Comparison of ENCODE assay signal across 8 mouse cellular contexts in the genomic region with DNA sequence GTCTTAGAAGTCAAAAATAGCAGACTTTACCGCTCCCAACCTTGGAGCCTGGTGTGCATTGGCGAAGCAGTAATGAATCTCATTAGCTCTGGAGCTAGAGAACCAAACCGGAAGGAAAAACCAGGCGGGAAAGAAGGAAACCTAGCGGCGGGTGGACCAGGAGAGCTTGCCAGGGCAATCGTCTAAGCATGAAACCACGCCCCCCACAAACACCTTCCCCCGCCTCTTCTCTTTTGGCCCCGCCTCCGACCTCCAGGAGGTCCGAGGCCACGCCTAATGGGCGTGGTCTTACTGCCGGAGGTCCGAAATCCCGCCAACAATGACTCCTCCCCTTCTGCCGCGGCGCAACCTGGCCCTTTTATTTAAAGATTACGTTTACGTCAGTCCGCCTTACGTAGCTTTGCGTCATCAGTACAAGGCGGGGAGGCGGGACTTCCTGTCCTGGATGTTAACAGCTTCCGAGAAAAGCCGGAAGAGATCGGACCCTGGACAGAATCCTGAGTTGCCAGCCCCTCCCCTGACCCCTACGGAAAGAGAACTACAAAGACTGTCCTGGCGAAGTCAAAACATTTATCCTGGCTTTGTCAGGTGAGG. TPM values are rescaled to one million over a fixed set of nuclear protein-coding genes. Genes with fewer than 3 reads are reported as not detected.
A peak's percentile ranks its signal among the peaks of the same experiment; 100 is the strongest.
DNase-seq lines count a peak whose midpoint lies in the region; ATAC-seq and TF ChIP-seq lines count a peak whose summit lies in the region.

A gene (plus strand): TSS at position 431 of the 594 bp plus-strand sequence.

- intact Hi-C loops in gastrocnemius, adult 2 months (cut with DNase I), result no loop called here
- intact Hi-C loops in left cerebral cortex, adult 2 months (cut with DNase I), result no loop called here

- peak within 1 kb of the TSS; percentile 86 for H3K27ac ChIP-seq in gastrocnemius, adult 2 months
- peak within 1 kb of the TSS; percentile 80 for H3K27ac ChIP-seq in hindbrain, postnatal 0 days
- peak within 1 kb of the TSS; percentile 92 for H3K27ac ChIP-seq in left cerebral cortex, adult 2 months

- no peaks in the 10 kb centered on the region for H3K9me3 ChIP-seq in hindbrain, postnatal 0 days (ENCODE audit: low read length)

- peaks cover 5% of the 10 kb centered on the region; the same call in 1 of the 2 replicates for H3K4me1 ChIP-seq in hindbrain, postnatal 0 days (ENCODE audit: insufficient read depth, low read length)

- TF ChIP-seq CTCF in gastrocnemius, adult 2 months (IDR thresholded peaks at IDR 0.05), result peak; percentile 29
- peak; percentile 23; the same call in 1 of the 2 replicates for TF ChIP-seq CTCF in hindbrain, postnatal 0 days (IDR thresholded peaks at IDR 0.05; ENCODE audit: low read depth)
- no peak; the same call in 1 of the 2 replicates for TF ChIP-seq CTCF in left cerebral cortex, adult 2 months (IDR thresholded peaks at IDR 0.05)

- peak within 1 kb of the TSS; percentile 91 for H3K4me3 ChIP-seq in gastrocnemius, adult 2 months
- peak within 1 kb of the TSS; percentile 63 for H3K4me3 ChIP-seq in hindbrain, postnatal 0 days (ENCODE audit: low read length)
- H3K4me3 ChIP-seq in left cerebral cortex, adult 2 months, result peak within 1 kb of the TSS; percentile 67

- WGBS in hindbrain, postnatal 0 days, result under 1% methylated on average over 32 of the region's 32 CpGs

- no peaks in the 10 kb centered on the region for H3K27me3 ChIP-seq in hindbrain, postnatal 0 days (ENCODE audit: insufficient read depth, low read length)

- ATAC-seq in common myeloid progenitor, adult 5-6 weeks (replicated peaks; ENCODE audit: low read depth, poor library complexity, severe bottlenecking), result peak; percentile 84
- ATAC-seq in hindbrain, postnatal 0 days, result peak; percentile 95
- peak; percentile 88 for ATAC-seq in megakaryocyte, adult 5-6 weeks (ENCODE audit: poor library complexity, severe bottlenecking)

- H3K4me2 ChIP-seq in hindbrain, postnatal 0 days (ENCODE audit: low read depth, low read length), result peak within 1 kb of the TSS; percentile 93

- peak; percentile 100 for DNase-seq in ZHBTc4 (ENCODE audit: low read depth, low spot score)
- DNase-seq in gastrocnemius, adult 2 months, result peak; percentile 96
- peak; percentile 99 for DNase-seq in hindbrain, postnatal 0 days (ENCODE audit: low spot score)
- peak; percentile 91 to 94 for DNase-seq in left cerebral cortex, adult 2 months (ENCODE audit: extremely low spot score in 1 of 2, low spot score in 2 of 2)
- DNase-seq in right cerebral cortex, adult 2 months (ENCODE audit: low spot score in 2 of 2), result peak; percentile 95 to 99
- DNase-seq in urinary bladder, postnatal 14 days (ENCODE audit: low spot score), result peak; percentile 98

- H3K9ac ChIP-seq in hindbrain, postnatal 0 days (replicated peaks; ENCODE audit: low read length), result peak within 1 kb of the TSS; percentile 72

- peaks cover 10% of the 10 kb centered on the region for H3K36me3 ChIP-seq in hindbrain, postnatal 0 days (ENCODE audit: insufficient read depth, low read length)

RNA-seq across cellular contexts. Expression of the gene that starts here (rescaled TPM):
- total RNA-seq in common myeloid progenitor, adult 5-6 weeks (2017), result 24.4 and 27.5 TPM in 2 replicates
- total RNA-seq in gastrocnemius, adult 2 months (2021), result 10 to 100 TPM; 13.9 to 15.7 TPM
- total RNA-seq in hindbrain, postnatal 0 days (2014; rRNA removed), result 81.8 and 92.7 TPM in 2 replicates
- 71.0 and 72.2 TPM in 2 replicates for polyA plus RNA-seq in hindbrain, postnatal 0 days (2015; fragmentation: Nextera tagmentation; extraction: Ambion mirVana)
- 10 to 100 TPM; 66.6 to 74.4 TPM for total RNA-seq in left cerebral cortex, adult 2 months (2021)
- 20.8 and 22.0 TPM in 2 replicates for total RNA-seq in megakaryocyte, adult 5-6 weeks (2015)
- 27.0 and 27.5 TPM in 2 replicates for total RNA-seq in megakaryocyte, adult 5-6 weeks (2017)

Comparison
In these comparisons a context has a peak if more than half of its experiments do, and no peak if none do; other contexts are left out.
1. Peak in every context shown above with its lines: DNase-seq, ATAC-seq, H3K4me3 ChIP-seq and H3K27ac ChIP-seq.